Mouse (Mus musculus) hindbrain, embryonic 10.5 days (tissue): ENCODE results near the gene Fbxo21. TPM values are rescaled to one million over a fixed set of nuclear protein-coding genes. Genes with fewer than 3 reads are reported as not detected.

ENCODE experiments used
- DNase-seq: peaks from one replicate; pipeline ENCODE4 v3.0.0-alpha.2; 2017; ENCODE audit warnings: low spot score
- H3K27ac ChIP-seq: fragments of 300-500 bp; sonication (generic); 2 replicates; pipeline ENCODE4 v1.5.1; 2016; ENCODE audit warnings: mild to moderate bottlenecking, moderate library complexity
- H3K27me3 ChIP-seq: fragments of 300-500 bp; sonication (generic); 2 replicates; pipeline ENCODE4 v1.6.1; 2016; ENCODE audit warnings: mild to moderate bottlenecking; ENCODE audit not compliant: poor library complexity, insufficient read depth, severe bottlenecking
- H3K36me3 ChIP-seq: fragments of 300-500 bp; sonication (generic); 2 replicates; pipeline ENCODE4 v1.6.1; 2016; ENCODE audit warnings: mild to moderate bottlenecking, moderate library complexity
- H3K4me1 ChIP-seq: fragments of 300-500 bp; sonication (generic); replicated peaks from 2 replicates; pipeline ENCODE4 v1.6.1; 2016; ENCODE audit warnings: mild to moderate bottlenecking
- H3K4me3 ChIP-seq: fragments of 300-500 bp; sonication (generic); 2 replicates; pipeline ENCODE4 v1.5.1; 2016; ENCODE audit warnings: mild to moderate bottlenecking, moderate library complexity
- H3K9me3 ChIP-seq: fragments of 300-500 bp; sonication (generic); 2 replicates; pipeline ENCODE4 v1.6.1; 2016; ENCODE audit warnings: mild to moderate bottlenecking, moderate library complexity
- WGBS: fragments of 180-500 bp; shearing (Covaris S2); methylation state at CpG from one replicate; pipeline ENCODE4 v1.1.7; 2016; 5-methylcytosine and 5-hydroxymethylcytosine counted together
- polyA plus RNA-seq: library from polyadenylated mRNA; unstranded; fragments of >200 nt; fragmentation: Nextera tagmentation; extraction: Ambion mirVana; gene quantifications from 2 replicates; pipeline ENCODE4 v1.2.1, GENCODE M21; 2016

The Fbxo21 gene
- polyA plus RNA-seq, 1 experiment from 2014 or later, result 117 TPM

- Histone ChIP-seq H3K27me3 (peaks cover 70% of the 10 kb centered on the region), H3K36me3 (no peaks in the 10 kb centered on the region), H3K27ac (no peak overlapping the region), H3K4me3 (peak overlapping the region; percentile 69), H3K9me3 (no peaks in the 10 kb centered on the region; the same call in 1 of the 2 replicates), H3K4me1 (peaks cover 63% of the 10 kb centered on the region)
- WGBS, result 7% methylated on average over 12 of the region's 12 CpGs
- DNase-seq, result no peak
These were observed 52.5 kb downstream of the Fbxo21 start for GRCm38 (mm10) chr5:118029035-118029408.

- Histone ChIP-seq H3K27ac (no peak overlapping the region), H3K9me3 (no peaks in the 10 kb centered on the region; the same call in 1 of the 2 replicates), H3K4me3 (peak overlapping the region; percentile 69), H3K4me1 (peaks cover 64% of the 10 kb centered on the region), H3K36me3 (no peaks in the 10 kb centered on the region), H3K27me3 (peaks cover 68% of the 10 kb centered on the region)
- 4% methylated on average over 10 of the region's 10 CpGs for WGBS
- peak; percentile 45 for DNase-seq
These were observed 52.9 kb downstream of the Fbxo21 start for GRCm38 (mm10) chr5:118029420-118029819.

GRCm38 (mm10) chr5:118030022-118030675 is 53.6 kb downstream of the Fbxo21 start:
- no peak overlapping the region for H3K27ac ChIP-seq
- H3K9me3 ChIP-seq, result no peaks in the 10 kb centered on the region; the same call in 1 of the 2 replicates
- H3K4me3 ChIP-seq, result no peak overlapping the region
- H3K36me3 ChIP-seq, result no peaks in the 10 kb centered on the region
- peaks cover 67% of the 10 kb centered on the region for H3K27me3 ChIP-seq
- 90% methylated on average over 9 of the region's 9 CpGs for WGBS
- DNase-seq, result no peak
- H3K4me1 ChIP-seq, result peaks cover 64% of the 10 kb centered on the region

- peaks cover 3% of the 10 kb centered on the region; the same call in 1 of the 2 replicates for H3K9me3 ChIP-seq
- peaks cover 58% of the 10 kb centered on the region for H3K4me1 ChIP-seq
- no peak for DNase-seq
- H3K36me3 ChIP-seq, result no peaks in the 10 kb centered on the region
- 56% methylated on average over 5 of the region's 5 CpGs for WGBS
- H3K27me3 ChIP-seq, result peaks cover 58% of the 10 kb centered on the region
- H3K4me3 ChIP-seq, result no peak overlapping the region
- H3K27ac ChIP-seq, result no peak overlapping the region
These were observed 54.5 kb downstream of the Fbxo21 start for GRCm38 (mm10) chr5:118031059-118031458.

GRCm38 (mm10) chr5:118031508-118031907 is 55.0 kb downstream of the Fbxo21 start:
- H3K27me3 ChIP-seq, result peaks cover 55% of the 10 kb centered on the region
- 40% methylated on average over 4 of the region's 4 CpGs for WGBS
- DNase-seq, result no peak
- no peaks in the 10 kb centered on the region for H3K36me3 ChIP-seq
- peaks cover 54% of the 10 kb centered on the region for H3K4me1 ChIP-seq
- no peak overlapping the region for H3K4me3 ChIP-seq
- H3K9me3 ChIP-seq, result peaks cover 3% of the 10 kb centered on the region; the same call in 1 of the 2 replicates
- H3K27ac ChIP-seq, result no peak overlapping the region

DNA sequence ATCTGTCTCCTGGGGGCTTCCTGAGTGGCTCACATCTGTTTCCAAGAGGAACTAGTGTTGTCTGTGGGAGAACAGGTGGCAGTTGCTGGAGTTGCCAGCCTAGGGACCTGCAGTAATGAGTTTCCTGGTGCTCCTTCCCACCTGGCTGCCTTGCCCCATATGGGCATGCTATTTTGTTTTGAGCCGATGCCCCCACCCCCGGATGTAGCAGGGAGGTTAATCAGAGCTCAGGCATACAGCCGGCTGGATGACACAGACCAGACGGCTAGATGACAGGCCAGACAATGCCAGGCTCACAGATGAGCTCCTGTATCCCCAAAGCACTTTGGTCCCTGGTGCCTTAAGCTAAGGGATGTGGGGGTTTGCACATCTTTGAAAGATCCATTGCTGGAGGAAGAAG is 56.8 kb downstream of the Fbxo21 start:
- Histone ChIP-seq H3K4me1 (peaks cover 49% of the 10 kb centered on the region), H3K4me3 (no peak overlapping the region), H3K27ac (no peak overlapping the region), H3K36me3 (no peaks in the 10 kb centered on the region), H3K9me3 (peaks cover 3% of the 10 kb centered on the region; the same call in 1 of the 2 replicates), H3K27me3 (peaks cover 42% of the 10 kb centered on the region)
- no peak for DNase-seq
- WGBS, result 57% methylated on average over 4 of the region's 4 CpGs

DNA sequence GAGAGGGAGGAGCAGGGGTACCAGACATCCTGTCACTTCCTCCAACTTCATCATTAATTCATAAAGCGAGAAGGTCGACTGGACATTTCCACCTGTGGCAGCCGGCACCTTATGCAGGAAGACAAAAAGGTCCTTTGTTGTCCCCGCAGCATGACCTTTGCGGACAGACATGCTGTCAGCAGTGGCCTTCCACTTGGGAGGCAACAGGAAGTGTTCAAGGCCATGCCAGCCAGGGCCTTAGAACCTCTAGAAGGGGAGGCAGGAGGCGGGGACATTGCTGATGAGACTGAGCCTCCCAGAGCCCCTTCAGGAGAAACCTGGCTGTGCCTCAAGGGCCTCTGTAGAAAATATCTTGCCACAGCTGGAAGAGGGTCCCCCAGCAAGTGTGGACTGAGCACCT is 57.2 kb downstream of the Fbxo21 start:
- no peaks in the 10 kb centered on the region for H3K36me3 ChIP-seq
- 80% methylated on average over 6 of the region's 6 CpGs for WGBS
- peaks cover 45% of the 10 kb centered on the region for H3K4me1 ChIP-seq
- peaks cover 40% of the 10 kb centered on the region for H3K27me3 ChIP-seq
- DNase-seq, result no peak
- no peak overlapping the region for H3K4me3 ChIP-seq
- no peak overlapping the region for H3K27ac ChIP-seq
- peaks cover 3% of the 10 kb centered on the region; the same call in 1 of the 2 replicates for H3K9me3 ChIP-seq

DNA sequence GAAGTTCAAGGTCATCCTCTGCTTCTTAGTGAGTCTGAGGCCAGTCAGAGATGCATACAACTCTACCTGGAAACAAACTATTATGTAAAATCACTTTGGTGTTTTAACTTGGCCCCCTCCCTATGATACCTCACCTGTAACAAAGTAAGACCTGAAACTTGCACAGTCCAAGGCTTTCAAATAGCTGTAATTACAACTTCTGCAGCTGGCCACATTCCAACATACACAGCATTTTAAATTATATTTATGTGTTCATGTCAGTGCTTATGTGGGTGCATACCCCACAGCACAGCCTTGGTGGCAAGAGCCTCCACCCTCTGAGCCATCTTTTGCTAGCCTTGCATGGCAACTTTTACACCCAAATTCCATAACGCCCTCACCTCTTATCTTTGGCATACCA is 58.1 kb downstream of the Fbxo21 start:
- H3K27me3 ChIP-seq, result peaks cover 31% of the 10 kb centered on the region
- no peak overlapping the region for H3K4me3 ChIP-seq
- peaks cover 45% of the 10 kb centered on the region for H3K4me1 ChIP-seq
- WGBS, result 96% methylated on average over 1 of the region's 1 CpGs
- H3K36me3 ChIP-seq, result no peaks in the 10 kb centered on the region
- DNase-seq, result no peak
- peaks cover 3% of the 10 kb centered on the region; the same call in 1 of the 2 replicates for H3K9me3 ChIP-seq
- no peak overlapping the region for H3K27ac ChIP-seq

DNA sequence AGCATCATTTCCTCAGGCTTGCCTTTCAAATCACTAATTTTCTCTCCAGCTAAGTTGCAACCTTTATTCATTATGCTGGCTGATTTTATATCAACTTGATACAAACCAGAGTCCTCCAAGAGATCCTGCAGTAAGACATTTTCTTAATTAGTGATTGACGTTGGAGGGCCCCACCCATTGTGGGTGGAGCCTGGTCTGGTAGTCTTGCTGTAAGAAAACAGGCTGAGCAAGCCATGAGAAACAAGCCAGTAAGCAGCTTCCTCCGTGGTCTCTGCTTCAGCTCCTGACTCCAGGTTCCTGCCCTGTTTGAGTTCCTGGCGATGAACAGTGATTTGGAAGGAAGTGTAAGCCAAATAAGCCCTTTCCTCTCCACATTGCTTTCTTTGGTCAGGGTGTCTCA is 59.3 kb downstream of the Fbxo21 start:
- WGBS, result 68% methylated on average over 3 of the region's 3 CpGs
- DNase-seq, result no peak
- Histone ChIP-seq H3K27me3 (peaks cover 19% of the 10 kb centered on the region), H3K27ac (no peak overlapping the region), H3K9me3 (peaks cover 3% of the 10 kb centered on the region; the same call in 1 of the 2 replicates), H3K4me3 (no peak overlapping the region), H3K4me1 (peaks cover 42% of the 10 kb centered on the region), H3K36me3 (no peaks in the 10 kb centered on the region)

GRCm38 (mm10) chr5:118036888-118037797 is 60.6 kb downstream of the Fbxo21 start:
- peaks cover 32% of the 10 kb centered on the region for H3K4me1 ChIP-seq
- H3K27me3 ChIP-seq, result peaks cover 9% of the 10 kb centered on the region
- peak overlapping the region; percentile 72 for H3K27ac ChIP-seq
- no peaks in the 10 kb centered on the region for H3K36me3 ChIP-seq
- WGBS, result 38% methylated on average over 25 of the region's 25 CpGs
- DNase-seq, result no peak
- peaks cover 3% of the 10 kb centered on the region; the same call in 1 of the 2 replicates for H3K9me3 ChIP-seq
- H3K4me3 ChIP-seq, result peak overlapping the region; percentile 32

- DNase-seq, result peak; percentile 51
- WGBS, result 10% methylated on average over 10 of the region's 10 CpGs
- peaks cover 3% of the 10 kb centered on the region; the same call in 1 of the 2 replicates for H3K9me3 ChIP-seq
- peaks cover 32% of the 10 kb centered on the region for H3K4me1 ChIP-seq
- H3K36me3 ChIP-seq, result no peaks in the 10 kb centered on the region
- H3K4me3 ChIP-seq, result peak overlapping the region; percentile 32
- peaks cover 9% of the 10 kb centered on the region for H3K27me3 ChIP-seq
- H3K27ac ChIP-seq, result peak overlapping the region; percentile 72
These were observed 61.4 kb downstream of the Fbxo21 start for GRCm38 (mm10) chr5:118037798-118038484.

DNA sequence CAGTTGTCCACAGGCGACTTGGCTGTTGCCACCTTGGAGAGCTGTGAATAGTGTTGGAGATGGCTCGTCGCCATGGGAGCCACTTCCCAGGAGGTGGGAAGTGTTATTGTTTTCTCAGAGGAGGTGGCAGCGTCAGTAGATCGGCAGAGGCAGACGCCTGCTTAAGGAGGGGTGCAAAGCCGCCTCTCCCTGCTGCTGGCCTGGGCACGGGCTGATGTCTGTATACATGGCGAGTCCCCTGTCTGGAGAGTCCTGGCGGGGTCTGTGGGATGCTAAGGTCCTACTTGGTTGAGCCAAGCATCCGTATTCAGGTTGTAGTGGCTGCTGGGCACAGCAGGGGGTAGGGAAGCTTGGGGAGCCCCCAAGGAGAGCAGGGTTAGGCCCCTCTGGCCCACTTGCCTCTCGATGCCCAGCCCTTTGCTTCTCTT is 62.7 kb downstream of the Fbxo21 start:
- peaks cover 3% of the 10 kb centered on the region; the same call in 1 of the 2 replicates for H3K9me3 ChIP-seq
- H3K4me3 ChIP-seq, result no peak overlapping the region
- no peak for DNase-seq
- H3K4me1 ChIP-seq, result peaks cover 22% of the 10 kb centered on the region
- 27% methylated on average over 12 of the region's 12 CpGs for WGBS
- H3K27me3 ChIP-seq, result peaks cover 9% of the 10 kb centered on the region
- H3K27ac ChIP-seq, result no peak overlapping the region; the same call in 1 of the 2 replicates
- no peaks in the 10 kb centered on the region for H3K36me3 ChIP-seq
